Mouse (Mus musculus) thymus, adult 2 months (tissue): ENCODE measurements around the gene 1500015O10Rik. TPM values are rescaled to one million over a fixed set of nuclear protein-coding genes. Genes with fewer than 3 reads are reported as not detected.

ENCODE experiments used
- DNase-seq: peaks from one replicate; pipeline ENCODE4 v3.0.0; 2021
- H3K27ac ChIP-seq: fragments of 200-500 bp; 2 replicates; pipeline ENCODE4 v1.5.1; 2012; ENCODE audit warnings: low read length, control low read depth; ENCODE audit not compliant: control insufficient read depth, insufficient read depth
- H3K27me3 ChIP-seq: fragments of 200-500 bp; 2 replicates; pipeline ENCODE4 v1.6.1; 2012; ENCODE audit warnings: mild to moderate bottlenecking, low read length, moderate library complexity, mixed read lengths; ENCODE audit not compliant: control insufficient read depth, insufficient read depth
- H3K36me3 ChIP-seq: fragments of 200-500 bp; 2 replicates; pipeline ENCODE4 v1.6.1; 2012; ENCODE audit warnings: mild to moderate bottlenecking, low read length, moderate library complexity; ENCODE audit not compliant: control insufficient read depth, insufficient read depth
- H3K4me1 ChIP-seq: fragments of 200-500 bp; replicated peaks from 2 replicates; pipeline ENCODE4 v1.6.1; 2012; ENCODE audit warnings: low read length; ENCODE audit not compliant: control insufficient read depth, insufficient read depth
- H3K4me3 ChIP-seq: fragments of 200-500 bp; 2 replicates; pipeline ENCODE4 v1.5.1; 2012; ENCODE audit warnings: mild to moderate bottlenecking, low read length, control low read depth, moderate library complexity; ENCODE audit not compliant: control insufficient read depth, insufficient read depth
- CTCF ChIP-seq: fragments of 200-500 bp; IDR thresholded peaks from 2 replicates; pipeline ENCODE4 v1.5.1; 2012; ENCODE audit warnings: mild to moderate bottlenecking, control low read depth, low read length, moderate library complexity, borderline replicate concordance; ENCODE audit not compliant: control insufficient read depth, poor library complexity, insufficient read depth; ENCODE audit errors: extremely low read depth
- POLR2A ChIP-seq: fragments of 200-500 bp; IDR thresholded peaks from 2 replicates; pipeline ENCODE4 v1.6.1; 2012; ENCODE audit warnings: mild to moderate bottlenecking, low read length, control low read depth, moderate library complexity; ENCODE audit not compliant: control insufficient read depth, poor library complexity, insufficient read depth; ENCODE audit errors: extremely low read depth
- WGBS: fragments of 180-500 bp; shearing (Covaris S2); methylation state at CpG from one replicate; pipeline ENCODE4 v1.1.7; 2018; 5-methylcytosine and 5-hydroxymethylcytosine counted together
- polyA plus RNA-seq: library from polyadenylated mRNA; depleted of rRNA; stranded (reverse); fragments of >200 nt; gene quantifications from 2 replicates; pipeline ENCODE4 v1.2.3, GENCODE M21; 2012; rRNA removed

1500015O10Rik gene
- polyA plus RNA-seq, result 0.69 and 1.3 TPM in 2 replicates

- no peak within 1 kb of the TSS for H3K4me3 ChIP-seq
- H3K4me1 ChIP-seq, result no peaks in the 10 kb centered on the region
- no peak for DNase-seq
- no peaks in the 10 kb centered on the region for H3K27me3 ChIP-seq
- whole genome bisulfite sequencing, result 89% methylated on average over 16 of the region's 16 CpGs
- no peaks in the 10 kb centered on the region for H3K36me3 ChIP-seq
- TF ChIP-seq CTCF, result no peak
- TF ChIP-seq POLR2A, result no peak
- no peak within 1 kb of the TSS for H3K27ac ChIP-seq
Measured at GRCm38 (mm10) chr1:43730491-43730924, at the start of gene 1500015O10Rik. TSS of gene 1500015O10Rik (plus strand) at chr1:43730602.

DNA sequence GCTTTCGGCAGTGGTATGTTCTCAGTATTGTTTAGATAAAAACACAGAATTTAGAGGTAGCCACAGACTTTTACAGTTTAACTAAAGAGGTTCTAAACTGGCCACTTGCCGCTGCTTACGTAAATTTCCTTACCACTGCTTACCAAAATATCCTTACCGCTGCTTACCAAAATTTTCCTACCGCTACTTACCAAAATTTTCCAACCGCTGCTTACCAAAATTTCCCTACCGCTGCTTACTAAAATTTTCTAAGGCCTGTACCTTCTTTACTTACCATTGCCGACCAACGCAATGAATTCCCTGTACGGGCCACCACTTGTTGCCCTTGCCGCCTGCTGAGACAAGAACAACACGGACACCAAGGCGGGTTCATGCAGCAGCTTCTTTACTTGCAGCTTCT lies 40.4 kb upstream of the 1500015O10Rik start:
- 88% methylated on average over 13 of the region's 13 CpGs for WGBS
- no peak overlapping the region for H3K4me3 ChIP-seq
- H3K4me1 ChIP-seq, result no peaks in the 10 kb centered on the region
- no peak for TF ChIP-seq POLR2A
- no peak for TF ChIP-seq CTCF
- DNase-seq, result no peak
- no peaks in the 10 kb centered on the region for H3K36me3 ChIP-seq
- H3K27ac ChIP-seq, result no peak overlapping the region
- H3K27me3 ChIP-seq, result no peaks in the 10 kb centered on the region

- 96% methylated on average over 15 of the region's 15 CpGs for WGBS
- no peak for DNase-seq
- TF ChIP-seq CTCF (no peak), POLR2A (no peak)
Measured at GRCm38 (mm10) chr1:43690507-43690906, 39.9 kb upstream of the 1500015O10Rik start.

GRCm38 (mm10) chr1:43694076-43694475 lies 36.3 kb upstream of the 1500015O10Rik start:
- H3K36me3 ChIP-seq, result no peaks in the 10 kb centered on the region
- H3K4me3 ChIP-seq, result no peak overlapping the region
- H3K27ac ChIP-seq, result no peak overlapping the region
- no peaks in the 10 kb centered on the region for H3K4me1 ChIP-seq
- no peaks in the 10 kb centered on the region for H3K27me3 ChIP-seq
- no peak for TF ChIP-seq POLR2A
- TF ChIP-seq CTCF, result no peak
- DNase-seq, result no peak
- WGBS, result 95% methylated on average over 3 of the region's 3 CpGs

More at GRCm38 (mm10) chr1:43690507-43690906, 39.9 kb upstream of the 1500015O10Rik start:
- H3K27ac ChIP-seq, result no peak overlapping the region
- no peak overlapping the region for H3K4me3 ChIP-seq
- H3K27me3 ChIP-seq, result no peaks in the 10 kb centered on the region
- H3K4me1 ChIP-seq, result no peaks in the 10 kb centered on the region
- no peaks in the 10 kb centered on the region for H3K36me3 ChIP-seq

DNA sequence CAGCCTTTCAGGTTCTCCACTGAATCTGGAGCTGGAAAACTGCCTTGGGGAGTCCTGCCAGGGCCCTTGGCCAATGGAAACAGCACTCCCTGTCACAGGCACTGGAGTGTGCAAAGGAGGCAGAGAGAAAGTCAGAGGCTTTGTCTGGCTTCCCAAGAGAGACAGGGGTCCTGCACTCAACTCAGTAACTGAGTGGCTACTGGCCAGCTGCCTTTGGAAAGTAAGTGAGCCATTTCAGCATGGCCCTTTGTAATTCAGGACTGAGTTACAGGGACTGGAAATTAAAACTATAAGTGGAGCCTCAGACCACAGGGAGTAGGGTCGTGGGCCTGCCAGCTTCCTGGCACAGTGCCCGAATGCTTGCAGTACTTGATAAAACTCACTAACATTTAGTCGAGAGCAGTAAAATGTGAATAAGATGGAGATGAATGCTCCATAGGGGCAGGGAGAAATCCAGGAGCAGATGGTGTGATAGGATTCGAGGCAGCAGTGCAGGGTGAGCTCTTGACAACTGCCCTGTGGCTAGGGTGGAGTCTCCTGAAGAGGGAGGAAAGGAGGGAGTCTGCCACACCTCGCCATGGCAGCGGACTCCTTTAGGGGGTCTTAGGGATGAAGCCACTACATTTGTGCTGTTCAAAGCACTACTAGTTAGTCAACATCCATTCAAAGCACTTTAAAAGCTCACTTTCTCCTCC lies 35.4 kb upstream of the 1500015O10Rik start:
- no peaks in the 10 kb centered on the region for H3K4me1 ChIP-seq
- no peak overlapping the region for H3K27ac ChIP-seq
- no peaks in the 10 kb centered on the region for H3K27me3 ChIP-seq
- 57% methylated on average over 6 of the region's 6 CpGs for WGBS
- H3K4me3 ChIP-seq, result no peak overlapping the region
- no peaks in the 10 kb centered on the region for H3K36me3 ChIP-seq
- no peak for DNase-seq
- no peak for TF ChIP-seq CTCF
- no peak for TF ChIP-seq POLR2A

DNA sequence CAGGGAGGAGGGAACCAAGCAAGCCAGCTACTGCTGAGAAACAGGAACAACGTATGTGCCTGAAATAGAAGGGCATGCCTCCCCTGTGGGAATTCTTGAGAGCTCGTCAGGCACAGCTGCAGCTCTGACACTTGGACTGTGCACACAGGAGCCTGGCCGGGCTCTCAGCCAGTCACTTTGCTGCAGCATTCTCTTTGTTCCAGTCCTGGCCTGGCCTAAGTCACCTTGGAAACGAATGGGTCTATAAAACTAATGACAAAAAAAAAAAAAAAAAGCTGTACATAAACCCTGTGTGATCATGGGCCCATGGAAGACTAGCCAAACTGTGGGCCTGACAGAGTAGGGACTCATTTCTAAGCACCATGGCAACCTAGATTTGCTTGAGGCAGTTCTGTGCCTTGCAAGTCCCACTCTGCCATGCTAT lies 31.8 kb upstream of the 1500015O10Rik start:
- no peaks in the 10 kb centered on the region for H3K27me3 ChIP-seq
- no peaks in the 10 kb centered on the region for H3K4me1 ChIP-seq
- TF ChIP-seq CTCF (no peak), POLR2A (no peak)
- H3K4me3 ChIP-seq, result no peak overlapping the region
- no peak overlapping the region for H3K27ac ChIP-seq
- H3K36me3 ChIP-seq, result no peaks in the 10 kb centered on the region
- no peak for DNase-seq
- WGBS, result 77% methylated on average over 4 of the region's 4 CpGs
